Mouse (Mus musculus): ENCODE data around the gene Scn2b.

Scn2b gene

DNA sequence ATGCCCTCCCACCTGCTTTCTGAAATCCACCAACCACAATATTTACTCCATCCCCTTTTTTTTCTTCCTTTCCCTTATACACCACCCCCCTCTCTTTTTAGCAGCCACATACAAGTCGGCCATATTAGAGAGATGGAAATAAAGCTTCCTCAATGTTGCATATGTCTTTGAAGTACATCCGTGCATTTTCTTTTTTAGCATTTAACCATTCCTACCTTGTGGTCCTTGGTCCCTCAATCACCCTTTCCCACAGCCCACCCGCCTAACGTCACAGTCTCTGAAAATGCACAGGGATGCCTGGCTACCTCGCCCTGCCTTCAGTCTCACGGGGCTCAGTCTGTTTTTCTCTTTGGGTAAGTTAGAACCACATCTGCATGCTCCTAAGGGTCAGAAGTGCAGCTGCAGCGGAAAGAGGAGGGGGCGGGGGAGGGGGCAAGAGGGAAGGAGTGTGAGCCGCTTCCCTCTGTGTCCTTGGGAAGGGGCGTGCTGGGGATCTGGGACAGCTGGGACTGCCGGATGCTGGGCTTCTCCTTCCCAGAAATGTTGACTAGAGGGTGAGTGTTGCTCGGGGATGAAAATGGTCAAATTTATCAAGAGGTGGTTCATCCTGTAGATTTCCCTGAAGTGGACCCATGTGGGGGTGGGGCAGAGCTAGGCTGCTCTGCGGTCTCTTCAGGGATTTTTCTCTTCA is at the start of gene Scn2b:
Scn2b (plus strand) TSS at position 42 of the 691 bp plus-strand sequence.
- no peak for DNase-seq (ENCODE audit: low spot score)

DNA sequence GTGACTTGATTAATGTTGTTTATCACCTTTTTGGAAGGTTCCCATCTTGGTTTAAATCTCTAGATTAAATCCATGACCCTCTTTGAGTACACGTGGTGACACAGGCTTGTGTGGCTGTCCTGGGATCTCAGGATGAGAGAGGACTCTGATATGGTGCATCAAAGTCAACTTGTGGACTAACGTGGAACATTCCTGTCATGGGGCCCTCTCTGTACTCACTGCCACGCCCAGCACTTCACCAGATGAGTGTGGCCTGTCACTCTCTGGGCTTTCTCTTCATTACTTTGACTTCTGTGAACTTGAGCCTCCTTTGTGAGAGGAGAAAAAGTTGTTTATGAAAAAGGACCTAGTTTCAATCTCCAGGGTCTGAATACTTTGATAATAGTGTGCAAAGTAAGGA is 45.8 kb upstream of the Scn2b start:
- DNase-seq (ENCODE audit: low spot score) = no peak

DNA sequence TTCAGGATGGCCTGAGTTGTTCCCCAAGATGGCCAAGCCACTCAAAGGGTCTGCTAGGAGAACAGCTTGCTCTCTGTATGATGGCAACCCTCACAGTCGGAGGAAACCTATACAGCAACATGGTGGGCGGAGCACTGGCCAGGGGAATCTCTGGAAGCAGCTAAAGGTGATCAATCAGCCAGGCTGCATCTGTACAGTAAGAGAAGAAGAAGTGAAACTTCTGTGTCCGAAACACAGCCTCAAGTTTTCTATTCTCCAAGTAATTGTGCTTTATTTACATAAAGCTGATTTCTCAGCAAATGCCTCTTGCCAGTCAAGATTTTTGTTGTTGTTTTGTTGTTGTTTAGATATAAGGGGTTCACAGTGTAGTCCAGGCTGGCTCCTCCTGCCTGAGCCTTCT is 39.7 kb upstream of the Scn2b start:
- no peak for DNase-seq (ENCODE audit: low spot score)

DNA sequence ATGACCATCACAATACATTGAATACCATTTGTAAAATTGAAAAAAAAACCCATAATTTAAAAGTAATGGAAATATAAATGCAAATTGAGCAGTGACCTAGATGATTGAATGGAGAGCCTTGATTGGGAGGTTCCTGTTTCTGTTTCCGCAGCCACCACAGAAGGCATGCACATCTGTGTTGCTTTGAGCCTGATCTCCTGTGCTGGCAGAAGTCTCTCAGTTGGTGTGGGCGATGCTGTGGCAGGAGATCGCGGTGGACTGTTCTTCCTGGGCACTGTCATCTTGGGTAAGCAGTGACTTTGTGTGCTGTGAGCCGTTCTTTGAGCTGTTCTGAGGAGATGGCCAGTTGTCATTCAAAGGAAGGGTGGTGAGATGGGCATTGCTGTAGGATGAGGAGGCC is 38.6 kb upstream of the Scn2b start, which contains the start of gene Jaml:
Jaml (plus strand) TSS at position 173 of the 400 bp plus-strand sequence.
- DNase-seq (ENCODE audit: low spot score) = no peak

DNA sequence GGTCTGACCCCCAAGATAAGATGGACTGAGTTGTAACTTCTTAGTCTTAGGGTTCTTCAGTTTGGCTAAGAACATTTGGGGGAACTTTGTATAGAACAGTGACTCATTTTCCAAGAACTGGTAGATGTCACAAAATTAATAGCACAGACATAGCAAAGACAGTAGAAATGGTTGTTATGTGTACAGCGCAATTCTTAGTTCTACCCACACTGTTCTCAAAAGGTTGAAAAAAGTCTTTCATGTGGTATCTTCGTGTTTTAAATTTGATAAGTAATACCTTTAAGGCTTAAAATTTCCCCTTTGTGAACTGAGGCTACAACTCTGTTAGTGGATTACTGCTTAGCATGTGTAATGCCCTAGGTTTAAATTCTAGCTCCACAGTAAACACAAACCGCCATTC is 34.5 kb upstream of the Scn2b start:
- DNase-seq (ENCODE audit: low spot score) = no peak

DNA sequence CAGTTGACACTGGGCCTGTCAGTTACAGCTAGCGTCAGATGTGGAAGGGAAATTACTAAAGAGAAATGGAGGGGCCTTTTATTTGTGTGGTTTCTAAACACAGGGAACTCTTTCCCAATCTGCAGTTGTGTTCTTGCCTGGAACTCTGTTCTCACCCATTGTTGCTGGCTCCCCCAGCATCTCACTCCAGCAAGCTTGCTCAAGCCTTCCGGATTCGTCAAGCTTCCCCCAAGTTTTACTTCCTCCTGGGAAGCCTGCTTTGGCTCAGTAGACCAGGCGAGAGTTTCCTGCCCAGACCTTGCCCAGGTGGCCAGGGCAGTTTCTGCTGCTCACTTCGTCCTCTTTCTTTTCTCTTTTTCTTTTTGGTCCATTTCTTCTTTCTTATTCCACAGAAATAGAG is 33.0 kb upstream of the Scn2b start:
- DNase-seq (ENCODE audit: low spot score) = no peak

DNA sequence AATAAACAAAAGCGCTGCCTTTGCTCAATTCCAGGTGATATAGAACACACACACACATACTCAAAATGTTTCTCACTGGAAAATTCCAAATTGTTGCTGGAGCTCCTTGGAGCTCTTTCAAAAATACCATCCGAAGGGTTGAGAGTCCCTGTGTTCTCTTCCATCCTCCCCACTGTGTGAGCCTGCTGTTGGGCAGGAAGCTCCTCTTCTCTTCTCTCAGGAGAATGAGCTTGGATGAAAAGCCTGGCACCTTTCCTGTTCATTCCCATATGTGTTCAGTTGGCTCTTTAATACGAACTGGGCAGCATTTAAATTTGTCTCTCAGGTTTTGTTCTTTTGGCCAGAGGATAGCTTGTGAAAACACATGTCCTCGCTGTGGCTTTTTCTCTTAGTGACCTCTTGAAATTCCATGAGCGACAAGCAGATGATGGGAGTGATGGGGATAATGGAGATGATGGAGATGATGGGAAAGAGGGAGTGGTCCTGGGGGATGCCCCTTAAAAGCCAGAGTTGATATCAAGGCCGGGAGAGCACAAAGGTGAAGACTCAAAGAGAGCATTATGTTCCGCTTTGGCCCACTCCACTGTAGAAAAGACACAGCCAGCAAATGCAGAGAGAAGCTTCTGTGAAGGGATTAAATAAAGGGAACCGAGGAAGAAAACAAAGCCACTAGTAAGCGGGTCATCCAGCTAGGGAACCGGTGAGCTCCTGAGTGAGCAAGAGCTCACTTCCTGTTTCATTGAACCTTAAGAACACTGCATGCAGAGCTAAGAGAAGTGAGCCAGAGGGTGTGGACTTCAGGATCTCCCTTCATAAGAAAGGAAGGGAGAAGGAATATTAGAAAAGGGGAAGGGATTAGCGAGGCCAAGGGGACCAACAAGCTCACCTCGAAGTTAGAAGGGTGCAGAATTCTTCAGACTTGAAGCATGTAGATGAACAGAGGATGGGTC is 31.6 kb upstream of the Scn2b start:
- no peak for DNase-seq (ENCODE audit: low spot score)

DNA sequence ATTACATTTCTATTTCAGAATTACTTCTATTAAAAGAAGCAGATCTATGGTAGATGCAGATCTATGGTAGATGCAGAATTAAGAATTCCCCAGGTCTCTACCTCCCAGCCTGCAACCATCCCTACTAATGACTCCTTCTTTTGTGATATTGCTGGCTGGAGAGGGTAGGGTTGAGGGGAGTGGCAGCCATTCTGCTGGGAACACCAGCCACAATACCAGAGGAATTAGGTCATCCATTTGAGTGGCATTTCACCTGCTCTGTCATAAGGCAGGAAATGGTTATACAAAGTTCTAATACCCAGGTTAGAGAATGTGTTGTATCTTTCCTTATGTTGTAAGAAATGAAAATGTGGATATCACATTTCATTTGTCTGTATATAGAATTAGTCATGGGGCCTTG is 29.5 kb upstream of the Scn2b start:
- no peak for DNase-seq (ENCODE audit: low spot score)

DNA sequence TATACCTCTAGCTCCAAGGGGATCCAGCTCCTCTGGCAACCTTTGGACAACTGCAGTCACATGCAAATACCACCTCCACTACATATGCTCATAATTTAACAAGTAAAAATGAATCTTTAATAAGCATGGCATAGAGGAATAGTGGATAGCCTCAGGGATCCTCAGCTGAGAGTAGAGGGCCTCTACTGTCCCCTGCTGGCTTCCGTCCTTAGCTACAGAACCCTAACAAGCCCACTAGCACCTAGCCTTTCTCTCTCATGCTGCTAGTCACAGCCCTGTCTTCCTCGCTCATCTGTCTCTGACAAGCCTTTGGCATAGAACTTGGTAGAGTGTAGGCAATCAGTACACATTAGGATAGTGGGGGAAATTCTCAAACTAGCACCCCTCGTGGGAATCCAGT is 26.8 kb upstream of the Scn2b start:
- DNase-seq (ENCODE audit: low spot score) = no peak

DNA sequence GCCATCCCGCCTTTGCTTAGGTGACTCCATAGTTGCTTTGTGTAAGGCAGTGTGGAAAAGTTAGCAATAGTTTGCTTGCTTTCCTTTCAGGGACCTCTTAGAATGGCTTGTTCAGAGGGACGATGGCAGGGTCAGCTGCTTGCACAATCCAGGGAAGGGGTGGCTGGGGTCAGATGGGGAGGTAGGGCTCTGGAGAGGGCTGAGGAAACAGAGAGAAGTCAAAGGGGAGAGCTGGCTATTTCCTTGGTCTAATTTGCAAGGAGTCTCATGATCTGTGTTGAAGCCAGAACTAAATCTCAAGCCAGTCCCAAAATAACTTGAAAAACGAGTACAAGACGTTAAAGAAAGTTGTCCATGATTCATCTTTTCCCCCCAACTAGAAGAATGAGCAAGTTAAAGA is 24.9 kb upstream of the Scn2b start:
- DNase-seq (ENCODE audit: low spot score) = no peak

DNA sequence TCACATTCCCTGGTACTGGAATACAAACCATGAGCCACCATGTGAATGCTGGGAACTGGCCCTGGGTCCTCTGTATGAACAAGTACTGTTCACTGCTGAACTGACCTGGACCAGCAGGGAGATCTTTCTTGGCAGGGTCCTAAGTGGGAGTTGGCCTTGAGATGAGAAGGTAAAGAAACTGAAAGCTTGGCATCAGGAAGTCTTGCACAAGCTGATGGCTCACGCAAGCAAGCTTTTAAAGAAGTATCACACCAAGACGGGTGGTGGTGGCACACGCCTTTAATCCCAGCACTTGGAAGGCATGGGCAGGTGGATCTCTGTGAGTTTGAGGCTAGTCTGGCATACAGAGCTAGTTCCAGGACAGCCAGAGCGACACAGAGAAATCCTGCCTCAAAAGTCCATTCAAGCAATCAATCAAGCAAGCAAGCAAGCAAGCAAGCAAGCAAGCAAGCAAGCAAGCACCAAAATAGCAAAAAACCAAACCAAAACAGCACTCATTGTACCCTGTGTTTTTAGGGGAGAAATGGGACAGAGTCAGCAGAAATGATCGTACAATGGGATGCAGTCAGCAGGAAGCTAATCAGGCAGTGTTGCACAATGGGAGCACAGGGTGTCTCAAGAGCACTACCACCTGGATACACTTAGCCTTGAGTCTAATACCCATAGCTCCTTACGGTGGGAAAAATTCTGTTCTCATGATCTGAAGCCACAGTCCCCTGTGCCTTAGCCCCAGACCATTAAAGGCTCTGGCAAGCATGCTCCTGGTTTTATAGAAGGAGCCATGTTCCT is 22.2 kb upstream of the Scn2b start:
- no peak for DNase-seq (ENCODE audit: low spot score)

DNA sequence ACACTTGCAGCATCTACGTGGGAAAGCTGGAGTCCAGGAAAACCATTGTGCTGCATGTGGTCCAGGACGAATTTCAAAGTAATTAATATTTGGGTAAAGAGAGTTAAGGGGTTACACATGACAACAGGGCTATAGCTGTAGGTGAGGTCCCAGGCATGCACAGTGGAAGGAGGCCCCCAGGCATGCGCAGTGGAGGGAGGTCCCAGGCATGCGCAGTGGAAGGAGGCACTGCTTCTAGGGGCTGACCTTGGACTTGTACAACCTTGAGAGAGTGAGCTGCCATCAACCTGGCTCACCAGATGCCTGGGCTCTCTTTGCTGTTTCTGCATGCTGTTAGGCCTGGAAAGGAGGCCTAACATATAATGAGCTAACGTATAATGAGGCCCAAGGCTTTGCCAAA is 19.7 kb upstream of the Scn2b start:
- DNase-seq (ENCODE audit: low spot score) = no peak

DNA sequence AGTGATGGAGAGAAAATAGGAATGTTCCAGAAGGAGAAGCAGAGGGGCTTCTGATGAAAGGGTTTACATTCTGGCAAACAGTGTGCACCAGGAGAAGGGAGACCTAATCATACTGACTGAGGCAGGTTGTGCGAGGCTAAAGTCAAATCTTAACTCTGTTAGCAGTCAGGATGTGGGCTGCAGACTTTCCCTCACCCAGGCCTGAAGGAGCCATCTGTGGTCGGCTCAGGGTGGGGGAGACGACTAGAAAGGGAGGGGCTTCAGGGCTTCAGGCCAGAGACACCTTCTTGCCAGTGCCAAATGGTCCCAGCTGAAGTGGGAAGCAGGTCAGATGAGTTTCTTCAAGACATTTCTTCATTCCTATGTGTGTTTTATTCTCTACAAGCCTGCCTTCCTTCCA is 19.2 kb upstream of the Scn2b start:
- no peak for DNase-seq (ENCODE audit: low spot score)

DNA sequence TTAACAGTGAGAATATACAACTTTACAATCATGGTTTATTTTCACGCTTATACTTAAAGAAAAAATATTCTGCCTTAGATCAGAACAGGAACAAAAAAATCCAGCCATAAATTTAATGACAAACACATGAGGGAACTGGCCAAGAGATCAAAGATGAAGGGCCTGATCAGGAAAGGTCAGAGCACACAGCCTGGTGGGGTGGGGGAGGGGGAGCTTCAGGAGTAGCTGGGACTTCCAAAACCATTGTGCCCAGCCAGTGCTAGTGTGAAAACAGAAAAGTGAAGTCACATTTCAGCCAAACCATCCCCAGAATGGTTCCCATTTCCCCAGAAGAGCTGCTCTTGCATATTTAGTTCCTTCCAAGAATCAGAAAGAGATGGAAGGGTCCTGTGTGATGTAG is 15.1 kb upstream of the Scn2b start:
- DNase-seq (ENCODE audit: low spot score) = no peak

DNA sequence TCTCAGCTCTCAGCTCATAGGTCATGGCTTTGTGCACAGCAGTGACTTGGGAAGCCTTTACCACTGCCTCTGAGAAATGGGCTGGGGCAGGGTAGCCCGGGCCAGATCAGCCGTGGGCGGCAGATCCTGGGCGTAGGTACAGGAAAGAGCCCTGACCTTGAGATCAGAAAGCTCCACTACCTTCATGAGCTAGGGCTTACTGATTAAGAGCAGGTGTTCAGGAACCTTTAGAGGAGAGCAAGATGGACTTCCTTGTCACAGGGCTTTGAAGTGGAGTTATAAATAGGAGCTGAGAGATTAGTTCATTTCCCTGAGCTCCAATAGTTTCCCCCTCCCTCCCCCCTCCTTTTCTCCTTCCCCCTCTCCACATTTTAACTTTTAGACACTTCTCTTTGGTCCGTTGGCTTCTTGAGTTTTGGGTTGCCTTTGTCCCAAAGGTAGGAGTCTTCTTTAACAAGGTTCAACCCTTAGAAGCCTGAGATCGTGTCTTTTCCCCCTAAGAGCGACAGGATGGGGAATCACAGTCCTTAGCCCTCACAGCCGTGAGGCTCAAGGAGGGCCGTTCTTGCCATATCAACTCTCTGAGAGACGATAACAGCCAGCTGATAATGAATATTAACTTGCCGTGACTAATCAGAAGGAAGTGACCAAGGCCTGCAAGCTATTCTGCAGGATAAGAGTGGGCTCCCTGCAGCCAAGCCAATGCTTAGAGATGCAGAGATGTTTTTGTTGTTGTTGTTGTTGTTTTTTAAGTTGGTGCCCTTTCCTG is 14.2 kb upstream of the Scn2b start:
- no peak for DNase-seq (ENCODE audit: low spot score)

DNA sequence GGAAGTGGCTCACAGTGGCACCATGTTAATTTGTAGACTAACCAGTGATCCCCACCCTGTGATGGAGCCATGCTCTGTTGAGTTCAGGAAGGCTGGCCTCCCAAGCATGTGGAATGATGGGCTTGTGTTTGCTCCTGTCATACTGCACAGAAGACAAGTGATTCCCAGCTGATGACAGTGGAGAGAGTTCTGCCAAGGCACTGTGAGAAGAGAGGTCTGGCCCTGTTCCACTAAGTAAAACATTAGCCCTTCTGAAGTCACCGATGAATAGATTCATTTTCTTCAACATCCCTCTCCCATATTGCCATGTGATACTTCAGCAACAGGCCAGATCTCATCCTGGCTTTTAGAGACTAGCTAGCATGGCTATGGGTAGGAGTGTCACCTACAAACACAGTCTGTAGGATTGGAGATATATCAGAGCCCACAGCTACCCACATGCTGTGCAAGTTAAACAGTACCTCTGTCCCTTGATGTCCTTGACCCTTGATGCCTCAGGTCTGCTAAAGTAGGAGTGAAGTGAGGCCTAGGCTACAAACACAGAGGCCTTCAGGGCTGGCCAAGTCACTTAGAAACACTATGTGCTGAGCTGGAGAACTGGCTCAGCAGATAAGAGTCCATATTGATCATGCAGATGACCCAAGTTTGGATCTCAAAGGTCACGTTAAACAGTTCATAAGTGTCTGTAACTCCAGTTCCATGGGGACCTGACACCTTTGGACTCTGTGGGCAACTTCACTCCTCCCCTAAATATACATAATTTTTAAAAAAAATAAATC is 11.8 kb upstream of the Scn2b start:
- DNase-seq (ENCODE audit: low spot score) = no peak

DNA sequence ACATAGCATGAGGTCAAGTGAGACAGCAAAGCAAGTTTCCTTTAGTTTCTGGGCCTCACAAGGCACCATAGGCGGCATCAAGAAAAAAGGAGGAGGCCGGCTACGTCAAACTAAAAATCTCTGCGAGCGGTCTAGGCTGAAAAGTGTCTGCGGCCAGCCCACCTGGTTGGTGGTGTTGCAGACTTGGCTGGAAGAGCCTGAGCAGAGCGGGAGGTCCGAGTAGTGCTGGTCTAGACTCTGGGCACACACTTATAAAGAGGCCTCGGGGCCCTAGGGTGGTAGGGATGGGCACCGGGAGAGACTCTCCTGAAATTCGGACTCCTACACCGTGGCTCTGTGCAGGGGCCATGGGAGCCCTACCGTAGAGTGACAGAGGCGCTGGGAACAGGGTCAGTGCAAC is 1.9 kb upstream of the Scn2b start:
- DNase-seq (ENCODE audit: low spot score) = no peak

DNA sequence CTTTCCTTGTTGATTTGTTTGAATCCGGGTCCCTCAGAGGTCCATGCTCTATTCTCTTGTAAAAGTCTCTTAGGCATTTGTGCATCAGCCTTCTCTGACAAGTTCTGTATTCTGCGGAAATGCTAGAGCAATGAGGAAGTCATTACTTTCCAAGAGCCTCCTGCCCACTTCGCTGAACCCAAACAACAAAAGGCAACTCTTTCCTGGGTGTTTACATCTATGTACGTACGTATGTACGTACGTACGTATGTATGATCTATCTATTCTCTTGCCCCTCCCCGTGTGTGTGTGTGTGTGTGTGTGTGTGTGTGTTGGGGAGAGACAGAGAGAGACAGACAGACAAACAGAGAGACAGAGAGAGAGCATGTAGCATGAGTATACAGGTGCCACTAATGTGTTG is 763 bp upstream of the Scn2b start:
- no peak for DNase-seq (ENCODE audit: low spot score)

DNA sequence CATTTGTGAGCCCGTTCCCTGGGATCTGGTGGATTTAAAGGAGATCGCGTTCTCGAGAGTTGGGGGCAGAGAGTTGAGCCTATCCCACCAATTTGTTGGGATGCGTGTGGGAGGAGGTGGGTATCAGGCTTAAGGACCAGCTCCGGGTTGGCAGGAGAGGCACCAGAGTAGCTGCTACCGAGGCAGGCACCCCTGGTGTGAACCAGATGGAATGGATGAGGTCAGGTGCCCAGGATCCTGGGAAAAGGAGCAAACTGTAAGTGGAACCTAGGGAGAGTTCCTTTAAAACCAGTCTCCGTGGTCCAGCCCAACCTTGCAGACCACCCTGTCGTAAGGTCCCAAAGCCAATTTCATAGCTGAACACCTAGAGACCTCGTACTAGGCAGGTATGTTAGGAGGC is 970 bp downstream of the Scn2b start:
- no peak for DNase-seq (ENCODE audit: low spot score)

DNA sequence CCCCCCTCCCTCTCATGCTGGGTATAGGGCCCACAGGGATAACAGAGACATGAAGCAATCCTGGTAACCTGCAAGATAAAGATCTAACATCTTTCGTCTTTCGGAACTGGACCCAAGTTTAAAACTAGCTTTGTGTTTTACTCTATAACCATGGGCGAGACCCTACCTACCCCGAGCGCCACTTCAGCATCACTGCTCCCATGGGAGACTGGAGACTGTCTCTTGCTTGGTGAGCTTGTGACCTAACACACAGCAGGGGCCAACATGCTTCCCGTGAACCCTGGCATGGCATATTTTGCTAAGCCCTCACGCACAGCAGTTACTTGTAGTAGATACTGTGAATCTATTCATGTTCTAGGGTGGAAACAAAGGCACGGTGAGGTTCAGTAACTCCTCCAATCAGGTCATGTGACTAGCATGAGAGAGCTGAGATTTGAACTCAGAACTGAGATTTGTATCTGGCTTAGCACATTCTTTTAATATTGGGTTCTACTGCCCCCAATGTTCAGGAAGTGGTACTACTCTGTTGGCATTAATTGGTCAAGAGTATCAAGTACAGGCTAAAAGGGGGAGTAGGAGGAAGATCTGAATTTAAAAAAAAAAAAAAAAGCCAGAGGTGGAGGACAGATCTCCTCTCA is 1.9 kb downstream of the Scn2b start:
- DNase-seq (ENCODE audit: low spot score) = no peak
